Mouse (Mus musculus) mature B cell (primary cell): Measurements from ENCODE around the gene Tma7.

Experiments used
- in situ Hi-C: fragments of 300-500 bp; cut with MboI; formaldehyde crosslinking; loops from 2 replicates; pipeline ENCODE4 v1.14.3; 2019

Tma7 gene

DNA sequence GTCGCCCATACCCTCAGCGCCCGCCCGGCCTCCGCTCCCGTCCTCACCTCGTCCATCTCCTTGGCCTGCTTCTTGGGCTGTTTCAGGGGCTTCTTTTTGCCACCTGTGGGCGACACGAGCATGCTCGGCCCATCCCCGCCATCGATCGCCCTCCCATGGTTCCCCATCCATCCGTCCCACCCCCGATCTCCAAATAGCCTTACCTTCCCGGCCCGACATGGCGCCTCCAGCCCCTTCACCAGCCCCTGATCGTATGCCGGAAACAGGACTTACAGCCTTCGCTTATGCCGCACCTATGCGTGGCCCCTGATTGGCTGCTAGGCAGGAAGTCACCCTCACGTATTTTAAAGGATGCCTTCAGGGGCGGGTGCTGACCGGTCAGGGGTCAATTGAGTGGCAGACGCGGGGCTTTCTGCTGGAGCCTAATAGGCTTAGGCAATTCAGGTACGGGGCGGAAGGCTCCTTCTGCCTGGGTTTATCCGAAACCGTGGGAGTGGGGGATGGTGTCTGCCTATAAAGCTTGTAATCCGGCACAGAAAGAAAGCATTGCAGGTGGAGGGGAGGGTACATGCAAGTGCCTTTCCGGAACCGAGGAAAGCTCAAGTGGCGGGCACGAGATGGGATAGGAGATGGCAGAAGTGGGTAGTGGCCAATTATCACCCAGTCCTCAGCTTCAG lies at the start of gene Tma7, which contains the start of gene Ccdc51:
Gene Tma7 (minus strand): TSS at position 464 of the 677 bp plus-strand sequence.
Gene Ccdc51 (plus strand): TSS at position 370 of the 677 bp plus-strand sequence.
- in situ Hi-C loops: no loop called here

DNA sequence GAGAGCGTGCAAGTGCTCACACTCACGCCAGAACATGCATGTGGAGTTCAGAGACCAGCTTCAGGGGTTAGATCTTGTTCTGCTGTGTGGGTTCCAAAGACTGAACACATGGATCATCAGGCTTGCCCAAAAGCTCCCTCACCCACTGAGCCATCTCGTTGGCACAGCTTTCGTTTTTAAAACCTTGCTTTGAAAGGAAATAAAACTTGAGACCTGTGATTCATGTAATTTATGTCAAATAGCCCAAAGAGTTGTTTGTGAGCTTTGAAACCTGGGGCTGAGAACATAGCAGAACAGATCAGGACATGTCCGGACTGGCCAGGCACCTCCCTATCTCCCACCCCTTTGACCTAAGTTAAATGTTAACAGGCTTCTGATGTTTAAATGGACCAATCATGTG lies 47.7 kb upstream of the Tma7 start:
- in situ Hi-C loops: no loop called here

DNA sequence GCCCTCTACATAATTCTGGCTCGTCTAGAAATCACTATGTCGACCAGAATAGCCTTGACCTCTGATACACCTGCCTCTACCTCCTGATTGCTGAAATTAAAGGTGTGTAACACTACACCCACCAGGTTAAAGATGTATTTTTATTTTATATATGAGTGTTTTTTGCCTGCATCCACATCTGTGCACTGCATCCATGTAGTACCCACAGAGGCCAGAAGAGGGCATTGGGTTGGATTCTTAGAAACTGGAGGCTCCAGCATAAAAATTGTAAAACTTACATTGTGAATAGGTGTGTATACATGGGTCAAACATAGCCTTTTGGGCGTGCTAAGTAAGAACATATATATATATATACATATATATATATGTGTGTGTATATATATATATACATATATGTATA lies 45.8 kb upstream of the Tma7 start:
- in situ Hi-C loops: no loop called here

- in situ Hi-C loops: no loop called here
These were observed 44.7 kb upstream of the Tma7 start for GRCm38 (mm10) chr9:109127076-109127475.

- in situ Hi-C loops: no loop called here
These were observed 43.1 kb upstream of the Tma7 start for GRCm38 (mm10) chr9:109125481-109125880.

DNA sequence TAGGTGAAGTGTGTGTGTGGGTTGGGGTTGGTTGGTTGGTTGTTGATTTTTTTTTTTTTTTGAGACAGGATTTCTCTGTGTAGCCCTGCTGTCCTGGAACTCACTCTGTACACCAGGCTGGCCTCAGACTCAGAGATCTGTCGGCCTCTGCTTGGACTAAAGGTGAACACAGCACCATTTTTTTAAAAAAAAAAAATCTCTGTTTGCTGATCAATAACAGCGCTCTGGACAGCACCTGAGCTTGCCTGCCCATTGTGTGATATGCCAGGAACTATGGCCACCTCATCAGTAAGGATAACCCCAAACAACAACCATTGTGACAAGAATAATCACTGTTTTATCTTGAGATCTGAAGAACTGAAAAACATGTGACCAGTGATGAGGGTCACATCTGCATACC lies 42.7 kb upstream of the Tma7 start:
- in situ Hi-C loops: no loop called here

DNA sequence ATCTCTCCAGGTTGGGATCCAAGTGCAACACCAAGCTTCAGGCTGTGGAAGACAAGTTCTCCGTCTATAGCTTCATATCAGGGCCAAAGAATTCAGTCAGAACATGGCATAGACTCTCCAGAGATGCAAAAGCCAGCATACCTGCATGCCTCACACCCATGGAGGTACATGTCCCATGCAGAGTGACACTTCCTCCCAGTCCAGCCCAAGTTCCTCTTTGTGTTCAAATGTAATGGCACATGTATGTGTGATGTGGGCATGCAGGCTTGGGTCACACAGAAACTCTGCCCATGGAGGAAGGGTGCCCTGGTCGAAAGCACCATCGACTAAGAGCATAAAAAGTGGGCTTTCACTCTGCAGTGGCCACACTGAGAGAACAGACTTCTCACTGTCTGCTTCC lies 41.8 kb upstream of the Tma7 start:
- in situ Hi-C loops: loop anchor here (5.0 kb wide), 1 partner anchor 117 kb away; no protein-coding TSS in a partner anchor

GRCm38 (mm10) chr9:109123266-109123665 lies 40.9 kb upstream of the Tma7 start:
- in situ Hi-C loops: loop anchor here (5.0 kb wide), 1 partner anchor 116 kb away; no protein-coding TSS in a partner anchor

DNA sequence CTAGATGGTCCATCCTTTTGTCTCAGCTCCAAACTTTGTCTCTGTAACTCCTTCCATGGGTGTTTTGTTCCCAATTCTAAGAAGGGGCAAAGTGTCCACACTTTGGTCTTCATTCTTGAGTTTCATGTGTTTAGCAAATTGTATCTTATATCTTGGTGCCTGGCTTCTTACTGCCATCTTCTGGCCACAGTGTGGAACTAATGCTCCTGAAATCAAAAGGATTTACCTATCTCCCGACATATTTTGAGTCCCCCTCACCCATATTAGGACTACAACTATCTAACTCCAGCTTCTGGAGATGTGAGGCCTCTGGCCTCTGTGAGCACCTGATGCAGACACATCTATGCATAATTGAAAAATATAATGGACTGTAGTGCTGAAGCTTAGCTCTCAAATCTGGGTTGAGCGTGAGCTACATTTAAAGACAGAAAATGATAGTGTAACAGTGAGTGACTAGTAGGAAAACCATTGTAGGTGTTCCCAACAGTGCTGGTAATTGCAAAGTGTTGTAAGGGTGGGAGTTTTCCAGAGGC lies 40.2 kb upstream of the Tma7 start:
- in situ Hi-C loops: loop anchor here (5.0 kb wide), 1 partner anchor 115 kb away; no protein-coding TSS in a partner anchor

GRCm38 (mm10) chr9:109120956-109121355 lies 38.6 kb upstream of the Tma7 start:
- in situ Hi-C loops: loop anchor here (5.0 kb wide), 1 partner anchor 114 kb away; no protein-coding TSS in a partner anchor

DNA sequence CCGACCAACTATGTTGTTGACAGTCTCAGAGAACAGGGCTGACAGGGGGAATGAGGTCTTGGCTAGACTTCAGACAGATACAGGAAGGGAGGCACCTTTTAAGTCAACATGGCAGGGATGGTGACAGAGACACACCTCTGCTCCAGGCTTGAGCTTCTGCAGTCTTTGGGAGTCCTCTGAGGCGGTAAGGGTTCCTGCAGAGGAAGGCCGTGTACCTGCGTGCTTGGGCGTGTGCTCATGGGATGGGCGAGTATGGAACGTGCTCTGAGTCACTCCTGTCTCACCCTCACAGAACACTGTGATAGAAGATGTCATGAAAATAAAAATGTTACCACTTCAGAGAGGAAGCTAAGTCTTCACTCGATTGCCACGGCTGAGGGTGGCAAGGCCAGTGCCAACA lies 37.2 kb upstream of the Tma7 start:
- in situ Hi-C loops: no loop called here

- in situ Hi-C loops: no loop called here
These were observed 35.7 kb upstream of the Tma7 start for GRCm38 (mm10) chr9:109118106-109118505.

DNA sequence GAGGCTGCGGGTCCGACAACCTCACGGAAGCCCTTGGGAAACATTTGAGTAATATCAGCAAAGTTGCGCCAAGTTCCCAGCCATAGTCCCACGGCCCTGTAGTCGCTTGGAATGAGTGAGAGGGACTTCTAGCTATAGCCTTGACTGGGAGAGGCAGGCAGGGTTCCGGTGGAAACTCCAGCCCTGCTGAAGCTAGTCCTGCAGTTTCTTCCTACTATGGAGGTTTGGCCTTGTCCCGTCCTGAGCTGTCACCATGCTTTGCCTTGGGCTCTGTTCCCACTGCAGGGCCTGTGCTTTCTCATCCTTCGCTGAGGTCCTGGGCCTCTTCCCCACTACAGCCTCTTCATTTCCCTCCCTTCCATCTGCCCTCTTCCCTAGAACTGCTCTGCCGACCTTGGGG lies 33.8 kb upstream of the Tma7 start:
- in situ Hi-C loops: no loop called here

DNA sequence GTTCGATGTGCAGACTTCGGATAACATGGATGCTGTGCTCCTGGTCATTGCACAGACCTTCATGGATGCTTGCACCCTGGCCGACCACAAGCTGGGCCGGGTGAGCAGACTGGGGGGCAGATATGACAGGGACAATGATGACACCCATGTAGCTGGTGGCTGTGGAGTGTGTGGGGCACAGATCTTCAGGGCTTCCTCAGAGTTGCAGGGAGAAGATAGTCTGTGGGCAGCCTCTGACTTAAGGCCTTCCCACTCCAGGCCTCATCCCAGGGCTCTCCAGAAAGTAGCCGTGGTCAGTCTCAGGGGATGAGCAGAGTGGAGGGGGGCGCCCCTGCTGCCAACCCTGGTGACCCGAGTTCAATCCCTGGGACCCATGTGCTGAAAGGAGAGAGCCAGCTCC lies 32.5 kb upstream of the Tma7 start:
- in situ Hi-C loops: no loop called here

GRCm38 (mm10) chr9:109114276-109114675 lies 31.9 kb upstream of the Tma7 start:
- in situ Hi-C loops: no loop called here

GRCm38 (mm10) chr9:109113331-109113730 lies 30.9 kb upstream of the Tma7 start:
- in situ Hi-C loops: no loop called here

GRCm38 (mm10) chr9:109111591-109111990 lies 29.2 kb upstream of the Tma7 start:
- in situ Hi-C loops: no loop called here

- in situ Hi-C loops: no loop called here
These were observed 28.7 kb upstream of the Tma7 start for GRCm38 (mm10) chr9:109111101-109111500.

GRCm38 (mm10) chr9:109110240-109110639 lies 27.9 kb upstream of the Tma7 start:
- in situ Hi-C loops: no loop called here

- in situ Hi-C loops: no loop called here
These were observed 25.0 kb upstream of the Tma7 start for GRCm38 (mm10) chr9:109107341-109107740.

DNA sequence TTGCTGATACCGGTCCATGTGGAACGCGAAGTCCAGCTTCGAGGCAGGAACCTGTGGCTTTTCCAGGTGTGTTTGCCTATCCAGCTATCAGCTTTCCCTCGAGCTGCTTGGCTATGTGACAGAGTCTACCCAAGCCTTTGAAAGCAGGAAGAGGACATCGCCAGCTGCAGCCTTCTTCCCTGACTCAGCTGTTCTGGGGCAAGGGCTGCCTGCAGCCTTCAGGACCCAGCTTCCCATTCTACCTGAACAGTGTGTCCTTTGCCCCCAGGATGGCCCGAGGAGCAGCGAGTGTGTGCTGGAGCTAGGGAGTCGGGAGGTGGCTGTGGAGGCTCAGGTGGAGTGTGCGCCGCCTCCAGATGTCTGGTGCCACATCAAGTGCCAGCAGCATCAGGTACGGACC lies 23.3 kb upstream of the Tma7 start:
- in situ Hi-C loops: no loop called here

DNA sequence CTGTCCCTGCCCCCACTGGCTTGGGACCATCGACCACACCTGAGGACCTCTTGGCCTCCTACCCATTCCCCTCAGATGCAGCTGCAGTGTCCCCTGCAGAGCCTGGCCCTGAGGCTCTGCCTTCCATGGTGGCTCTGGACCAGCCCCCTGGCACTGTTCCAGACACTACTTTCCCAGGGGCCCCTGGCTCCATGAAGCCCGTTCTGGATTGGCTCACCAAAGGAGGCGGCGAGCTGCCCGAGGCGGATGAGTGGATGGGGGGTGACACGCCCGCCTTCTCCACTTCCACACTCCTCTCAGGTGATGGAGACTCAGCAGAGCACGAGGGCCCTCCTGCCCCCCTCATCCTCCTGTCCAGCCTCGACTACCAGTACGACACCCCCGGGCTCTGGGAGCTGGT lies 22.6 kb upstream of the Tma7 start:
- in situ Hi-C loops: no loop called here

GRCm38 (mm10) chr9:109104083-109104482 lies 21.7 kb upstream of the Tma7 start:
- in situ Hi-C loops: no loop called here

DNA sequence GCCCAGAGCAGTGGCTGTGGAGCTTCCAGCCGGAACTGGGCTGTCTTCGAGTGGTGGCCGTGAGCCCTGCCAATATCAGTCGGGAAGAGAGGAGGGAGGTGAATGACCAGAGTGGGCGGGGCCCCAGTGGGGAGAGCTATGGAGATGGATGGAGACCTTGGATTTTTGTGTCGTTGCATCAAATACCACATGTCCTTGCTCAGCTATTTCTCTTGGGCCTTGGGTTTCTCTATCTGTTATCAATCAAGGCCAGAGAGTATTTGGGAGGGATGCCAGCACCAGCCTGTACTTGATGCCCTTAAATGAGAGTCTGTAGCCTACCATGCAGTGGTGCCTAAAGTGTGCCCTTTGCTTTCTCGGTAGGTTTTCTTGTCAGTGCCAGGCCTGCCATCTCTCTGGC lies 20.9 kb upstream of the Tma7 start:
- in situ Hi-C loops: no loop called here
